Mouse (Mus musculus) right cerebral cortex, adult 2 months (tissue): Measurements from ENCODE around the gene Hoxb6.

Experiments used
- DNase-seq, 2 experiments: peaks; one replicate each; pipeline ENCODE4 v3.0.0; 2021 to 2022; ENCODE audit warnings: low spot score in 2 of 2

Gene Hoxb6

DNA sequence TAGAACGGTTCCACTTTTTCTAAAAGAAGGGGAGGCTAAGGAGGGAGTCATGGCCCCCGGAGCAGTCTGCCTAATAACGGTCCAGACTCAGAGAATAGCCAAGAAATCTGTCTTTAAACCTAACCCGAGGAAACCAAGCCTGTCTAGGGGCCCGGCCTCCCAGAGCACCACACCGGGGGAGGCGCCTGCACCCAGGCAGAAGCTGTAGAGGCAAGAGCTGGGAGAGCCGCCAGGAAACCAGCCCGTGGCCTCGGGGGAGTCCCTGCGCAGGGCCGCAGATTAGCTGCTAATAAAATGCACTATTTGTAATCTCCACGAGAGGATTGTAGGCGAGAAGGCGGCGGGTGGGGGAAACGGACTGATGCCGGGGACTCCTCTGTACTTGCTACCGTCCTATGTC lies 22.4 kb upstream of the Hoxb6 start:
- DNase-seq = no peak

- DNase-seq = no peak
Observed at GRCm38 (mm10) chr11:96270996-96271540, 21.2 kb upstream of the Hoxb6 start, which contains the start of gene Hoxb9. TSS of gene Hoxb9 (plus strand) at chr11:96271457.

DNA sequence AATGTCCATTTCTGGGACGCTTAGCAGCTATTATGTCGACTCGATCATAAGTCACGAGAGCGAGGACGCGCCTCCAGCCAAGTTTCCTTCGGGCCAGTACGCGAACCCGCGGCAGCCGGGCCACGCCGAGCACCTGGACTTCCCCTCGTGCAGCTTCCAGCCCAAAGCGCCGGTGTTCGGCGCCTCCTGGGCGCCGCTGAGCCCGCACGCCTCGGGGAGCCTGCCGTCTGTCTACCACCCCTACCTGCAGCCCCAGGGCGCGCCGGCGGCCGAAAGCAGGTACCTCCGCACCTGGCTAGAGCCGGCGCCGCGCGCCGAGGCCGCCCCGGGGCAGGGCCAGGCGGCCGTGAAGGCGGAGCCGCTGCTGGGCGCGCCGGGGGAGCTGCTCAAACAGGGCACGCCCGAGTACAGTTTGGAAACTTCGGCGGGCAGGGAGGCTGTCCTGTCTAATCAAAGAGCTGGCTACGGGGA lies 20.7 kb upstream of the Hoxb6 start:
- no peak for DNase-seq

DNA sequence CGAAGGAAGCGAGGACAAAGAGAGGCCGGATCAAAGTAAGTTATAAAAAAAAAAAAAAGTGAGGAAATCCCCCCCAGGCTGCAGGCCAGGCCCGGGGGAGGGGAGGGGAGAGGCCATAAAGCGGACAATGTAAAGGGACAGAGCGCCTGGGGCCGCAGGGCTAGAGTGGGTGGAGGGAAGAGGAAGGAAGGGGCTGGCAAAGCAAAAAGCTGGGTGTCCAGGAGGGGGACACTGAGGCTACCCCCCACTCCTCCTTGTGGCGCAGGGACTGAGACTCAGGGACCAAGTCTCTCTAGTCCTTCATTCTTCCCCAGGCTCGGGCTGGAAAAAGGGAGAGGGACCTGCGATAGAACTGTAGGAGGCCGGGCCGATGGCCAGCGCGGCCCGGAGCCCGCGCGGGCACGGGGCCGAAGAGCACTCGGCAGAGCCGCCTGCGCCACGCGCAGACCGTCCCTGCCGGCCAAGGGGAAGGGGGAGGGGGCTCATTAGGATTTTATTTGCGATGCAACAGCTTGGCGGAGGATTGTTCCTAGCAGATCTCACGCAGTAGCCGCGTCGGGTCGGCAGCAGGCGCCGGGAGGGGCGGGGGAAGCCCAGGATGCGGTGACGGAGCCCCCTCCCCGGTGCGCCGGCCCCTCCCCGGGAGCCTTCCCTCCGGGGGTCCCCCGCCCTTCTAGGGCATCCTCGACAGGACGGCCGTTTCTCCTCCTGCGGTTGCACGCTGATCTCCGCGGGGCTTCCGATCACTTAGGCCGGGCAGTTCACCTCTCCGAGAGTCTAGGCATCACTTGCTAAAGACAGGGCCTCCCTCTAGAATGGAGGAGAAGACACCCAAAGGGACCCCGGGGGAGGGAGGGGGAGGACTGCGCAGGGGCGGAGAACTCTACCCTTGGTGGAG lies 20.0 kb upstream of the Hoxb6 start:
- no peak for DNase-seq

DNA sequence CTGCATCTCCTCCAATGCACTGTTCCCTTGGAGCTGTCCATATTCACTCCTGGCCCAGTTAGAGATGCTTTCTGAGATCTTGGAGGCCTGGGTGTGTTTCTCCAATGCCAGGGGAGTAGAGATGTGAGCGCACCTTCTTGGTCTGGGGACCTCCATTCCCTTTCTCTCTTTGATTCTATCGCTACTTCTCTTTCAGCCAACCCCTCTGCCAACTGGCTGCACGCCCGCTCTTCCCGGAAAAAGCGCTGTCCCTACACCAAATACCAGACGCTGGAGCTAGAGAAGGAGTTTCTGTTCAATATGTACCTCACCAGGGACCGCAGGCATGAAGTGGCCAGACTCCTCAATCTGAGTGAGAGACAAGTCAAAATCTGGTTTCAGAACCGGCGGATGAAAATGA lies 17.8 kb upstream of the Hoxb6 start:
- DNase-seq = no peak

GRCm38 (mm10) chr11:96275896-96276295 lies 16.4 kb upstream of the Hoxb6 start:
- no peak for DNase-seq

DNA sequence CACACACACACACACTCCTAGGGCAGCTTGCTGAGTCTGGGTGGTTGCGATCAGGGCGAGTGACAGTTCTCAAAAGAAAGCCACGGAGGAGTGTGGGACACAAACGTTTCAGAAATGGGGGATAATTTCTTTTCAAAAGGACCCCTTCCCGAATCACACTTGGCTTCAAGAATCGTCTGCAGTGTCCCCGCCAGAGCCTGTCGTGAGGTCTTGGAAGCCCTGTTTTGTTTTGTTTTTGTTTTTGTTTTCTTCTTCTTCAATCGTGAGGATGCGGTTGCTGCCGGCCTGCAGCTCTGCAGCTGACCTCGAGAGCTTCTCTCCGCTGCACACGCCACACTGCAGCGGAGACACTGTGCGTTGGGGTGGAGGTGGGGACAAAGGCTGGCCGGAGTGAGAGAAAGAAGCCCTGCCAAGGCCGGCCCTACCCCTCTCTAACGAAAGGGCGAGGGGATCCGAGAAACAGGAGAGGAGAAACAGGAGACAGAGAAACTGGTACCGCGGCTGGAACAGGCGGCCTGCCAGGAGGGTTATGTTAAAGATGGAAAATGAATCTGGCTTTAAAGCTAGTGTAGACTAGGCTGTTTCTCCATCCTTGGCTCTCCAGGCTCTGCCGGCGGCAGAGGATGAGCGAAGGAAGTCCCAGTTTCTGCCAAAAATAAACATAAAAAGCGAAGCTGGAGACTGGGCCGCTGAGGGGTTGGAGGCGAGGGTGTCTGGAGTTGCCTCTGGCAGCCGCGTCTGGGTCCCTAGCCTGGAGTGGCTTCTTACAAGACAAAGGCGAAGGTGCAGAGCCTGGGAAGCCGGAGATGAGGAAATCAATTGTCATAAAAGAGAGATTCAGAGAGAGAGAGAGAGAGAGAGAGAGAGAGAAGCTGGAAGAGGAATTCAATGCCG lies 14.9 kb upstream of the Hoxb6 start:
- no peak for DNase-seq

DNA sequence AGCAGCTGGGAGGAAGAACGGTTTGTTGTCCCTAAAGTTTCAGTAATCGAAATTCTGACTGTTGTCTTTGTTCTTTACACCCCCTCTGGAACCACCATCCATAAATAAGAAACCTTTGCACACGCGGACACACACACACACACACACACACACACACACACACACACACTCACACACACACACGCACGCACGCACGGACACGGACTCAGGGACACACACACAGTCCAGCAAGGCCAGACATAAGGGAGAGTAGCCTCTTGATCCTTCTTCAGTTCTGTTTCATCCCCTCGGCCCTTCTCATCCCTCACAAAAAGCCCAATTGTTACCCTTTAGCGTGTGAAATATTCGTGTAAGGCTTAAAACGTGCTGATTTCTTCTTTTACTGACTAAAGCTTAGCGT lies 14.0 kb upstream of the Hoxb6 start:
- DNase-seq = no peak

DNA sequence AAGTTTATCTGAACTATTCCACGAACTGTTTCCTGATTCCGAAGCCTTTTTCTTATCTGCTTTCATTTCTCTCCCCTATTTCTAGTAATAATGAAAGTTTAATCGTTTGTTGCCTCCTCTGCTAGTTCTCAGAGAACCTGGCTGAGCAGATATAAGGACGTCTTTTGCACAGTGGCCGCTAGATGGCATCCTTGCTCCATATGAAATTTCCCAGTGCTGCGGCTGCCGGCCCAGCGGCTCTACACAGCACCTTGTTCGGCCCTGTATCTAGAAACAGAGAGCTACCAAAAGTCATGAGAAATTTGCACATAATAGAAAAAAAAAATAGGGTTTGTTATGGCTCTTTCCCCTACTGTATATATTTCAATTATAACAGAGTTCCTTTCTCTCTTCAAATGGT lies 13.5 kb upstream of the Hoxb6 start:
- DNase-seq = peak; percentile 82 to 90

DNA sequence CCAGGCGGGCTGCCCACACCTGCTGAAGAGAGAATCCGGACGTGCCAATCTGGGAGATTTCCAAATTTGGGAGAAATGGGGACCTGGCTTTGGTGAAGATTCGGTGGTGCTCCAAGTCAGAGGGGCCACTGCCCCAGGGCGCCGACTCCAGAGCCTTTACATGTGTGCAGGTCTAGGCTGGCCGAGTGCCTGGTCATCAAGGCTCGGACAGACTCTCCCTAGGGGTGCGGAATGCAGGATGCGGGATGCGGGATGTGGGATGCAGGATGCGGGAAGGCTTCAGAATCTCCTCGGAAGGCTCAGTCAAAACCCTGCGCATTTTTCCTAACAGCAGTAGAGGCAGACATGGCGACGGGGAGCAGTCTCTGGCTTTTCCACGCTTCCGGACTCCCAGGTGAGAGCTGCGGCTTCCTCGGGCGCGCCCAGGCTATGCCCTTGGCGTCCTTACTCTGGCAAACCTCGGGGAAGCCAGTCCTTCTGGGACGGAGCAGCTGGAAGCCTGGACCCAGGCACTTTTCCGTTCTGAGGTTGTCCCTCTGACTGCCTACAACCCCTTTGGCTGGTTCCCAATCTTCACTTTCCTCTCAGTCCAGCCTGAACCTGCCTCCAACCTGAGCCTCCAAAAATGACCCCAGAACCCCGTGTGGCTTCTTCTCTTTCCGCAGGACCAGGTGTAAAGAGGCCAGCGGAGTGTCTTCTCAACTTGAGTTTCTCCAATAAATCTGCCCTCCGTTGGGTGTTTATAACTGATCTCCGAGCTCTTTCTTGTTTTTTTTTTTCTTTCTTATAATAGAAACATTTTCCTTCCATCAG lies 12.6 kb upstream of the Hoxb6 start:
- no peak for DNase-seq

GRCm38 (mm10) chr11:96280399-96281378 lies 11.6 kb upstream of the Hoxb6 start:
- DNase-seq = no peak

GRCm38 (mm10) chr11:96281396-96281795 lies 10.9 kb upstream of the Hoxb6 start:
- no peak for DNase-seq

DNA sequence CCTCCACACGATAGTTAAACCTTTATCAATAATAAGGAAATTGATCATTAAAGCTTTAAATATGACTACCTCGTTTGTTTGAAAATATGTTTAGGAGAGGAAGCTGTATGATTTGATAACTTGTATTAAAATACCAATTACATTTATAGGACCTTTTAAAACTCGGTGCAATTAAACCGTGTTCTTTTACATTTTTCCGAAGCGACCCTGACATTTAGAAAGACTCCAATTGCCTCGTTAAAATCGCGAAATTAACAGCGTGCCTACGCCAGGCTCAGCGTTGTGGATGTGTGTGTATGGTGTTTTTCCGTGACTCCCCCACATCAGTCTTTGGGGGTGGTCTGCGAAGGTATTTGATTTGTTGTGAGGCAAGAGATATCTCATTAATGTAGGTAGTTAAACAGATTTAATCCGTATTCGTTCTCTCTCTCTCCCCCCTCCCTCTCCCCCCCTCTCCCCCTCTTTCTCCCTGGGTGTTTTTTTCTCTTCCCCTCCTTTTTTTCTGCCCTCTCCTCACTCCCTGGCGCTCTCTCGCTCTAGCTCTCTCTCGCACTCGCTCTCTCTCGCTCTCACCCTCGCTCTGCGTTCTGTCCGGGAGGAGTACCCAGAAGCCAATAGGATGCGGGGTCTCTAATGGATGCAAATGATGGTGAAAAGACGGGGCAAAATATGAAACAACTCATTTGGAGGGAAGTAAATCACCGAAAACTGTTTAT lies 10.3 kb upstream of the Hoxb6 start, which contains the start of gene Hoxb8:
Gene Hoxb8 (plus strand): TSS at position 51 of the 716 bp plus-strand sequence.
- DNase-seq = no peak

DNA sequence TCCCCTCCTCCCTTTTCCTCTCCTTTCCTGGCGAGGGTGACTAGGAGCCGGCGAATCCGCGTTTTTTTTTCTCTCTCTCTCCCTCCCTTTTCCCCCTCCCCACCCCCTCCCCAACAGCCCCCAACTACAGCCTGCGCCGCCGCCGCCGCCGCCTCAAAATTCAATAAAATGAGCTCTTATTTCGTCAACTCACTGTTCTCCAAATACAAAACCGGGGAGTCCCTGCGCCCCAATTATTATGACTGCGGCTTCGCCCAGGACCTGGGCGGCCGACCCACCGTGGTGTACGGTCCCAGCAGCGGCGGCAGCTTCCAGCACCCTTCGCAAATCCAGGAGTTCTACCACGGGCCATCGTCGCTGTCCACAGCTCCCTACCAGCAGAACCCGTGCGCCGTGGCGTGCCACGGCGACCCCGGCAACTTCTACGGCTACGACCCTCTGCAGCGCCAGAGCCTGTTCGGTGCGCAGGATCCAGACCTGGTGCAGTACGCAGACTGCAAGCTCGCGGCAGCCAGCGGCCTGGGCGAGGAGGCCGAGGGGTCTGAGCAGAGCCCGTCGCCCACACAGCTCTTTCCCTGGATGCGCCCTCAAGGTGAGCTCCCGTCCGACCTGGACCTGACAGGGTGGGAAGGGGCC lies 9.4 kb upstream of the Hoxb6 start:
- no peak for DNase-seq

DNA sequence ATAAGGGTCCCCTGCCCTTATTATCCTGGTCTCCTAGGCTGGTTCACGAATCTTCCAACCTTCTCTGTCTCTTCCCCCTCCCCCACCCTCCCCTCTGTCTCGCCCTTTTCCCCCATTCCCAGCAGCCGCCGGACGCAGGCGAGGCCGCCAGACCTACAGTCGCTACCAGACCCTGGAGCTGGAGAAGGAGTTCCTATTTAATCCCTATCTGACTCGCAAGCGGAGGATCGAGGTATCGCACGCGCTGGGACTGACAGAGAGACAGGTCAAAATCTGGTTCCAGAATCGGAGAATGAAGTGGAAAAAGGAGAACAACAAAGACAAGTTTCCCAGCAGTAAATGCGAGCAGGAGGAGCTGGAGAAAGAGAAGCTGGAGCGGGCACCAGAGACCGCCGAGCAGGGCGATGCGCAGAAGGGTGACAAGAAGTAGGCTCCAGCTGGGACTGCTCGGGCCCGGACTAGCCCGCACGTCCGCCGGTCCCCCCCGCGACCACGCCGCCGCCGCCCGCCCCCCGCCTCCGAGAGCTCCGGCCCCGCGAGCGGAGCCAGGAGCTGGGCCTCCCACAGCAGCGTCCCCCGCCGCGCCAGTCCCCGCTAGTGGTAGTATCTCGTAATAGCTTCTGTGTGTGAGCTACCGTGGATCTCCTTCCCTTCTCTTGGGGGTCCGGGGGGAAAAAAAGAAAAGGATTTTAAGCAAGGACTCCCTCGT lies 8.1 kb upstream of the Hoxb6 start:
- no peak for DNase-seq

GRCm38 (mm10) chr11:96284774-96285734 lies 7.2 kb upstream of the Hoxb6 start:
- no peak for DNase-seq
